Mouse (Mus musculus): ENCODE measurements around the gene Slc25a26. TPM values are rescaled to one million over a fixed set of nuclear protein-coding genes. Genes with fewer than 3 reads are reported as not detected.

The Slc25a26 gene
- polyA plus RNA-seq, 1 experiment from 2014 or later, result 5.4 TPM

GRCm38 (mm10) chr6:94620801-94621301, 120.7 kb downstream of the Slc25a26 start:
- no peak for TF ChIP-seq EP300 (optimal IDR thresholded peaks at IDR 0.05)
- no peak for TF ChIP-seq CTCF (IDR thresholded peaks at IDR 0.05; ENCODE audit: low read depth)
- no peak for DNase-seq (ENCODE audit: low spot score)
- H3K9me3 ChIP-seq (ENCODE audit: control insufficient read depth, low read length), result no peaks in the 10 kb centered on the region
- no peak overlapping the region for H3K27ac ChIP-seq (replicated peaks)
- ATAC-seq (ENCODE audit: low FRiP score, low TSS enrichment), result no peak
- H3K27me3 ChIP-seq (ENCODE audit: control insufficient read depth, insufficient read depth, low read length), result no peaks in the 10 kb centered on the region
- no peak overlapping the region for H3K4me2 ChIP-seq (replicated peaks; ENCODE audit: low read depth)
- peaks cover 62% of the 10 kb centered on the region for H3K36me3 ChIP-seq (ENCODE audit: control insufficient read depth, insufficient read depth, low read length)
- 68% methylated on average over 9 of the region's 9 CpGs for WGBS
- no peaks in the 10 kb centered on the region for H3K4me1 ChIP-seq (replicated peaks; ENCODE audit: control insufficient read depth, insufficient read depth)
- no peak overlapping the region for H3K9ac ChIP-seq (ENCODE audit: low read length)
- H3K4me3 ChIP-seq (ENCODE audit: low read depth, low read length), result no peak overlapping the region

DNA sequence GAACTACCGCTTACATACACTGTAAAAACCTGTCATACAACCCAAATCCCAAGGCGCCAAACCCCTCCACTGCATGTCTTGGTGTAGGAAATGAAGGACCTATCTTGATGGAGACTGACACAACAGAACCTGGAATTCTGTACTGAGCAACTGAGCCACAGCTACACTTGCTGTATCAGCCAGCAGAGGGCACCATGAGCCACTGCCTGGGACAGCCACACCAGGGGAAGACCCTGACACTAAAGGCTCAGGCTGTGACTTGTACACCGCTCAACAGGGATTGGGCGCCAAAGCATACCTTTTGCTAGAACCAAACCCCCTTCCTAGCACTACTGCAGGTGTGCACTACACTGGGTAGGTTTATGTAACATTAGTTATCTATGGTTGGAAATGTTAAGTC, 122.9 kb downstream of the Slc25a26 start:
- Histone ChIP-seq H3K27me3 (ENCODE audit: control insufficient read depth, insufficient read depth, low read length) (no peaks in the 10 kb centered on the region), H3K4me1 (replicated peaks; ENCODE audit: control insufficient read depth, insufficient read depth) (no peaks in the 10 kb centered on the region), H3K9me3 (ENCODE audit: control insufficient read depth, low read length) (no peaks in the 10 kb centered on the region), H3K36me3 (ENCODE audit: control insufficient read depth, insufficient read depth, low read length) (peaks cover 57% of the 10 kb centered on the region), H3K9ac (ENCODE audit: low read length) (no peak overlapping the region), H3K4me2 (replicated peaks; ENCODE audit: low read depth) (no peak overlapping the region), H3K4me3 (ENCODE audit: low read depth, low read length) (no peak overlapping the region), H3K27ac (replicated peaks) (no peak overlapping the region)
- ATAC-seq (ENCODE audit: low FRiP score, low TSS enrichment) (peak; percentile 64; the same call in 1 of the 2 replicates), DNase-seq (ENCODE audit: low spot score) (peak; percentile 67)
- no peak for TF ChIP-seq EP300 (optimal IDR thresholded peaks at IDR 0.05)
- TF ChIP-seq CTCF (IDR thresholded peaks at IDR 0.05; ENCODE audit: low read depth), result peak; percentile 93
- 72% methylated on average over 4 of the region's 4 CpGs for WGBS

- WGBS, result 82% methylated on average over 5 of the region's 5 CpGs
- Histone ChIP-seq H3K9me3 (ENCODE audit: control insufficient read depth, low read length) (no peaks in the 10 kb centered on the region), H3K27me3 (ENCODE audit: control insufficient read depth, insufficient read depth, low read length) (no peaks in the 10 kb centered on the region), H3K27ac (replicated peaks) (no peak overlapping the region), H3K9ac (ENCODE audit: low read length) (no peak overlapping the region), H3K4me1 (replicated peaks; ENCODE audit: control insufficient read depth, insufficient read depth) (no peaks in the 10 kb centered on the region), H3K4me3 (ENCODE audit: low read depth, low read length) (no peak overlapping the region), H3K36me3 (ENCODE audit: control insufficient read depth, insufficient read depth, low read length) (peaks cover 45% of the 10 kb centered on the region), H3K4me2 (replicated peaks; ENCODE audit: low read depth) (no peak overlapping the region)
- ATAC-seq (ENCODE audit: low FRiP score, low TSS enrichment), result no peak; the same call in 1 of the 2 replicates
- no peak for DNase-seq (ENCODE audit: low spot score)
- TF ChIP-seq CTCF (IDR thresholded peaks at IDR 0.05; ENCODE audit: low read depth), result no peak
- no peak for TF ChIP-seq EP300 (optimal IDR thresholded peaks at IDR 0.05)
Observed at GRCm38 (mm10) chr6:94624543-94624942, 124.4 kb downstream of the Slc25a26 start.

- Histone ChIP-seq H3K4me2 (replicated peaks; ENCODE audit: low read depth) (no peak overlapping the region), H3K27me3 (ENCODE audit: control insufficient read depth, insufficient read depth, low read length) (no peaks in the 10 kb centered on the region), H3K4me3 (ENCODE audit: low read depth, low read length) (no peak overlapping the region), H3K36me3 (ENCODE audit: control insufficient read depth, insufficient read depth, low read length) (peaks cover 36% of the 10 kb centered on the region), H3K27ac (replicated peaks) (no peak overlapping the region), H3K9me3 (ENCODE audit: control insufficient read depth, low read length) (no peaks in the 10 kb centered on the region), H3K4me1 (replicated peaks; ENCODE audit: control insufficient read depth, insufficient read depth) (no peaks in the 10 kb centered on the region), H3K9ac (ENCODE audit: low read length) (no peak overlapping the region)
- no peak for TF ChIP-seq EP300 (optimal IDR thresholded peaks at IDR 0.05)
- TF ChIP-seq CTCF (IDR thresholded peaks at IDR 0.05; ENCODE audit: low read depth), result no peak
- ATAC-seq (ENCODE audit: low FRiP score, low TSS enrichment) (no peak), DNase-seq (ENCODE audit: low spot score) (no peak)
- 68% methylated on average over 5 of the region's 5 CpGs for WGBS
Observed at GRCm38 (mm10) chr6:94625896-94626295, 125.8 kb downstream of the Slc25a26 start.

- Histone ChIP-seq H3K27ac (replicated peaks) (no peak overlapping the region), H3K9ac (ENCODE audit: low read length) (no peak overlapping the region), H3K4me2 (replicated peaks; ENCODE audit: low read depth) (no peak overlapping the region), H3K4me3 (ENCODE audit: low read depth, low read length) (no peak overlapping the region), H3K36me3 (ENCODE audit: control insufficient read depth, insufficient read depth, low read length) (peaks cover 30% of the 10 kb centered on the region), H3K9me3 (ENCODE audit: control insufficient read depth, low read length) (no peaks in the 10 kb centered on the region), H3K4me1 (replicated peaks; ENCODE audit: control insufficient read depth, insufficient read depth) (peaks cover 3% of the 10 kb centered on the region; the same call in 1 of the 2 replicates), H3K27me3 (ENCODE audit: control insufficient read depth, insufficient read depth, low read length) (no peaks in the 10 kb centered on the region)
- ATAC-seq (ENCODE audit: low FRiP score, low TSS enrichment) (no peak), DNase-seq (ENCODE audit: low spot score) (no peak)
- TF ChIP-seq CTCF (IDR thresholded peaks at IDR 0.05; ENCODE audit: low read depth), result no peak
- TF ChIP-seq EP300 (optimal IDR thresholded peaks at IDR 0.05), result no peak
- 63% methylated on average over 2 of the region's 2 CpGs for WGBS
Observed at GRCm38 (mm10) chr6:94626807-94627206, 126.7 kb downstream of the Slc25a26 start.

DNA sequence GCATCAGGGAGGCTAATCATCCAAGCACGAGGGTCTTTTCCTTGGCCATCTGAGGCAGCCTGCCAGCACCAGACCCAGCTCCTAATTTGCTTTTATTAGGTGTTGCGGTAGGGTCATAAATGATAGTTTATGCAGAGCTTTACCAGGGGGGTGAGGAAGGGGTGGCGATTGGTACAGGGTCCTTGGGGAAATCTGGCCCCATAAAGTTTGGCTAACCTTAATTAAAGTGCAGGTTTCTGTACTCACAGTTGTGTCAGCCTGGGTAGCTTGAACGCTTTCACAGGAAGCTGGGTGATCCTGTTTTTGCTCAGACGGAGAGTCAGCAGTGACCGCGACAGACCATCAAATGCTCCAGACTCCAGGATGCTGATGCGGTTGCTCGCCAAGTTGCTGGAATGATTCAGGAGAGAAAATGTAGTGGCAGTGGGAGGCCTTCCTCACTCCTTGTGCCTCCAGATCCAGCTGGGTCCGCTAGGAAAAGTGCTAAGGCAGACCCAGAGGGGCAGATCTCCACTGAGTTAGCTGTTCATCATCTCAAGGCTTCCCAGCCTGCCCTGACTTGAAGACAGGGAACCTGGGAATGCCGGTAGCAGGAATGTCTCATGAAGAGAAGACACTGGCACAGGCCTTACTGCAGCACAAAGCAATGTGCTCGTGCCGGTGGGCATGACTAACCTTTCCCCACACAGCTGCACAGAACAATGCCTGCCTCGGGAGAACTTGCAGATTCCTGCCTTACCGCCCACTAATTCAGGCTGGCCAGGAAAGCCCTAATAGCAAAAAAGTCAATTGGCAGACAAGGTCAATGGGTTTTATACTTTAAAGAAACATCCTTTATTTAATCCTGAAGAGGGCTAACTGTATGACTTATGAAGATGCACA, 127.8 kb downstream of the Slc25a26 start:
- ATAC-seq (ENCODE audit: low FRiP score, low TSS enrichment) (no peak), DNase-seq (ENCODE audit: low spot score) (no peak)
- H3K27me3 ChIP-seq (ENCODE audit: control insufficient read depth, insufficient read depth, low read length), result no peaks in the 10 kb centered on the region
- no peak overlapping the region for H3K4me2 ChIP-seq (replicated peaks; ENCODE audit: low read depth)
- no peak overlapping the region for H3K4me3 ChIP-seq (ENCODE audit: low read depth, low read length)
- H3K9me3 ChIP-seq (ENCODE audit: control insufficient read depth, low read length), result no peaks in the 10 kb centered on the region
- H3K27ac ChIP-seq (replicated peaks), result no peak overlapping the region
- peaks cover 6% of the 10 kb centered on the region; the same call in 1 of the 2 replicates for H3K4me1 ChIP-seq (replicated peaks; ENCODE audit: control insufficient read depth, insufficient read depth)
- WGBS, result 51% methylated on average over 15 of the region's 15 CpGs
- peaks cover 19% of the 10 kb centered on the region for H3K36me3 ChIP-seq (ENCODE audit: control insufficient read depth, insufficient read depth, low read length)
- no peak for TF ChIP-seq CTCF (IDR thresholded peaks at IDR 0.05; ENCODE audit: low read depth)
- no peak for TF ChIP-seq EP300 (optimal IDR thresholded peaks at IDR 0.05)
- H3K9ac ChIP-seq (ENCODE audit: low read length), result no peak overlapping the region
